Mouse (Mus musculus) CD4-positive, CD25-positive, alpha-beta regulatory T cell (primary cell): ENCODE measurements around the gene Olfr834. TPM values are rescaled to one million over a fixed set of nuclear protein-coding genes. Genes with fewer than 3 reads are reported as not detected.

Source experiments
- polyA plus RNA-seq: library from polyadenylated mRNA; unstranded; fragments of 100-300 nt; shearing (Covaris generic); gene quantifications from one replicate; pipeline ENCODE4 v1.2.1, GENCODE M21; 2017

The Olfr834 gene
- not detected for polyA plus RNA-seq

GRCm38 (mm10) chr9:18987690-18988089, at the start of gene Olfr834:
TSS of gene Olfr834 (plus strand) at chr9:18987990.

GRCm38 (mm10) chr9:19032435-19032834, 44.6 kb downstream of the Olfr834 start, which contains the start of gene Olfr835:
TSS of gene Olfr835 (plus strand) at chr9:19032735.

Other genes starting within 250 kb of the Olfr834 start
- 0.10 TPM for gene Olfr24, start 224.0 kb upstream of the Olfr834 start, polyA plus RNA-seq
- gene Olfr828, start 168.5 kb upstream of the Olfr834 start, polyA plus RNA-seq, result not detected
- gene Olfr829, start 133.1 kb upstream of the Olfr834 start, polyA plus RNA-seq, result not detected
- not detected for gene Olfr830, start 113.3 kb upstream of the Olfr834 start, polyA plus RNA-seq
- not detected for gene Olfr832, start 50.9 kb upstream of the Olfr834 start, polyA plus RNA-seq
- gene Olfr835, start 44.7 kb downstream of the Olfr834 start, polyA plus RNA-seq, result not detected
- gene Olfr836, start 132.4 kb downstream of the Olfr834 start, polyA plus RNA-seq, result not detected
- gene Olfr837, start 148.3 kb downstream of the Olfr834 start, polyA plus RNA-seq, result not detected
- gene Olfr839-ps1, start 189.3 kb downstream of the Olfr834 start, polyA plus RNA-seq, result 0.05 TPM